Mouse (Mus musculus) heart, adult 2 months (tissue): ENCODE data around the gene Gcm1. TPM values are rescaled to one million over a fixed set of nuclear protein-coding genes. Genes with fewer than 3 reads are reported as not detected.

Experiments
- DNase-seq, 2 experiments: peaks; one replicate each; pipeline ENCODE4 v3.0.0; 2021
- H3K27ac ChIP-seq: fragments of 200-600 bp; 2 replicates; pipeline ENCODE4 v1.8.1; 2022
- H3K27me3 ChIP-seq: fragments of 200-500 bp; 2 replicates; pipeline ENCODE4 v1.6.1; 2012; ENCODE audit warnings: mild to moderate bottlenecking, low read length, inconsistent platforms, mixed read lengths; ENCODE audit not compliant: control insufficient read depth, insufficient read depth
- H3K36me3 ChIP-seq: fragments of 200-500 bp; 2 replicates; pipeline ENCODE4 v1.6.1; 2012; ENCODE audit warnings: low read length, inconsistent platforms; ENCODE audit not compliant: control insufficient read depth, insufficient read depth
- H3K4me1 ChIP-seq: fragments of 200-500 bp; 2 replicates; pipeline ENCODE4 v1.6.1; 2011; ENCODE audit warnings: low read length; ENCODE audit not compliant: control insufficient read depth, insufficient read depth
- H3K4me3 ChIP-seq: fragments of 200-600 bp; 2 replicates; pipeline ENCODE4 v1.8.1; 2022
- H3K79me2 ChIP-seq: fragments of 200-500 bp; replicated peaks from 2 replicates; pipeline ENCODE4 v1.6.1; 2012; ENCODE audit warnings: mild to moderate bottlenecking, inconsistent platforms, low read length, moderate library complexity, mixed read lengths; ENCODE audit not compliant: control insufficient read depth, insufficient read depth
- H3K9ac ChIP-seq: fragments of 200-500 bp; 2 replicates; pipeline ENCODE4 v1.6.1; 2012; ENCODE audit warnings: low read depth, mild to moderate bottlenecking, control low read depth, inconsistent platforms, low read length, mixed read lengths
- CTCF ChIP-seq: fragments of 200-600 bp; IDR thresholded peaks from 2 replicates; pipeline ENCODE4 v1.8.1; 2022; ENCODE audit warnings: antibody characterized with exemption, mild to moderate bottlenecking, moderate library complexity
- EP300 ChIP-seq: fragments of 200-500 bp; IDR thresholded peaks from 2 replicates; pipeline ENCODE4 v1.6.1; 2011; ENCODE audit warnings: low read depth, low read length, control low read depth; ENCODE audit not compliant: insufficient read depth
- POLR2A ChIP-seq: fragments of 200-500 bp; IDR thresholded peaks from 2 replicates; pipeline ENCODE4 v1.6.1; 2011; ENCODE audit warnings: mild to moderate bottlenecking, low read depth, low read length, control low read depth; ENCODE audit not compliant: insufficient read depth
- WGBS: fragments of 180-500 bp; shearing (Covaris S2); methylation state at CpG from one replicate; pipeline ENCODE4 v1.1.7; 2018; 5-methylcytosine and 5-hydroxymethylcytosine counted together
- intact Hi-C: fragments of 180-260 bp; cut with DNase I; formaldehyde crosslinking; loops from one replicate; pipeline ENCODE4 v1.15.1; 2025
- long read RNA-seq: library from polyadenylated mRNA; stranded (forward); transcript quantifications from one replicate; pipeline ENCODE4 v2.0.0, GENCODE M21; 2021
- polyA plus RNA-seq: library from polyadenylated mRNA; depleted of rRNA; stranded (reverse); fragments of >200 nt; gene quantifications from 2 replicates; pipeline ENCODE4 v1.2.3, GENCODE M21; 2012; rRNA removed
- total RNA-seq, 2 experiments: library from RNA; stranded (reverse); gene quantifications; 2 replicates each; pipeline ENCODE4 v1.2.3; 2021

Gcm1 gene
- not detected for total RNA-seq
- polyA plus RNA-seq, result not detected in 2 replicates
- long read RNA-seq, result 0 reads

DNA sequence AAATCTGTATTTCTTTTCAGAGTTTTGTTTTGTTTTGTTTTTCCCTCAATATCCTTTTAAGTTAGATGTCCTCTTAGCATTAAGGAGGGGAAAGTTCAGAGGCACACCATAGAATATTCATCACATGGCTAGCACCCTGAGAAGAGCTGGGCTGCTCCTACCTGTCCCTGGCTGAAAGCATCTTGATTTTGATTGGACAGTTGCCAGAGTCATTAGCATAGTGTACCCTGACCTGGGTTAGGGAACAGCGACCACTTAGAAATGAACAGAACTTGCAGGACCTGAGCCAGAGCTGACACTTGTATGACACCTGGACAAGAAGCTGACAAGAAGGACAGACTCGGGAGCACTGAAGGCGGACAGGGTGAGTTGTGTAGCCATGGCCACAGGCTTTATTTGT is at the start of gene Gcm1:
Gene Gcm1 (plus strand): TSS at position 248 of the 400 bp plus-strand sequence.
- intact Hi-C loops, result no loop called here
- TF ChIP-seq POLR2A, result no peak
- no peak for TF ChIP-seq EP300
- TF ChIP-seq CTCF, result no peak
- Histone ChIP-seq H3K79me2 (no peaks in the 10 kb centered on the region), H3K27ac (no peak within 1 kb of the TSS), H3K36me3 (no peaks in the 10 kb centered on the region), H3K9ac (no peak within 1 kb of the TSS), H3K4me1 (no peaks in the 10 kb centered on the region), H3K4me3 (no peak within 1 kb of the TSS), H3K27me3 (no peaks in the 10 kb centered on the region)
- WGBS, result 67% methylated on average over 3 of the region's 3 CpGs
- DNase-seq, result no peak

DNA sequence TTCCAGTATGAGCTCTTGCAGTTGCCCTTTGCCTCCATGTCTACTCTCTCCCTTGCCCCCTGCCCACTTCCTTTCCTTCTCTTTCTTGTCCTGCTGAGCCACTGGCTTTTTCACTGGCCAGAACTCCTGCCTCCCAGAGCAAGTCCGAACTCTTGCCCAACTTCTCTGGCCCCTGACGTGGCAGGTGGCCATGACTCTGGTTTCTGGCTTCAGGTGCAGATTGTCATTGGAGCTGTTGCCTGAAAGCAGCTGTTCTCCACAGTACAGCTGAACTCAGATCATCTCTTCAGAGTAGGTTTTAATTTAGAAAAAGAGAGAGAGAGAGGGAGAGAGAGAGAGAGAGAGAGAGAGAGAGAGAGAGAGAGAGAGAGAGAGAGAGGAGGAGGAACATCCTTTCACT is 48.4 kb upstream of the Gcm1 start:
- no peaks in the 10 kb centered on the region for H3K36me3 ChIP-seq
- intact Hi-C loops, result loop anchor here (5.0 kb wide), 1 partner anchor 36 kb away; no protein-coding TSS in a partner anchor
- no peak overlapping the region for H3K4me3 ChIP-seq
- no peak overlapping the region for H3K9ac ChIP-seq
- DNase-seq, result no peak
- TF ChIP-seq CTCF, result no peak
- no peak for TF ChIP-seq POLR2A
- no peak for TF ChIP-seq EP300
- H3K27me3 ChIP-seq, result no peaks in the 10 kb centered on the region
- 54% methylated on average over 2 of the region's 2 CpGs for WGBS
- no peak overlapping the region for H3K27ac ChIP-seq
- peaks cover 3% of the 10 kb centered on the region; the same call in 1 of the 2 replicates for H3K4me1 ChIP-seq
- no peaks in the 10 kb centered on the region for H3K79me2 ChIP-seq

DNA sequence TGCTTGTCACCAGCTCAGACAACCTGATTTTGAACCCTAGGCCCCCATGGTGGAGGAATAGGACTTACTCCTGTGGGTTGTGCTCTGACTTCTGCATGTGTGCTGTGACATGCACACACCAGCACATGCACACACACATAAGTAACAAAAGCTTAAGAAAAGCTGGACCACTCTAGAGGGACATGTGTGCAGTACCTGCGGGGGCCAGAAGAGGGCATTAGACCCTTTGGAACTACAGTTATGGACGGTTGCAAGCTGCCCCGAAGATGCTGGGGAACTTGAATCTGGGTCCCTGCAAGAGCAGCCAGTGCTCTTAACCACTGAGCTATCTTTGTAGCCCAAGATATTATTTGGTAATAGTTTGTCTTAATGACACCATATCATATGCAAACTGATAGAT is 46.2 kb upstream of the Gcm1 start:
- no peaks in the 10 kb centered on the region for H3K79me2 ChIP-seq
- 0 out of 2 replicates have a peak, but pooled peaks cover 1% of the 10 kb centered on the region for H3K4me1 ChIP-seq
- no peak overlapping the region for H3K9ac ChIP-seq
- H3K27ac ChIP-seq, result no peak overlapping the region
- H3K27me3 ChIP-seq, result no peaks in the 10 kb centered on the region
- intact Hi-C loops, result no loop called here
- H3K36me3 ChIP-seq, result no peaks in the 10 kb centered on the region
- no peak overlapping the region for H3K4me3 ChIP-seq
- TF ChIP-seq CTCF, result peak; percentile 68
- TF ChIP-seq EP300, result no peak
- WGBS, result 56% methylated on average over 3 of the region's 3 CpGs
- peak in 1 of 2 experiments; percentile 40 for DNase-seq

DNA sequence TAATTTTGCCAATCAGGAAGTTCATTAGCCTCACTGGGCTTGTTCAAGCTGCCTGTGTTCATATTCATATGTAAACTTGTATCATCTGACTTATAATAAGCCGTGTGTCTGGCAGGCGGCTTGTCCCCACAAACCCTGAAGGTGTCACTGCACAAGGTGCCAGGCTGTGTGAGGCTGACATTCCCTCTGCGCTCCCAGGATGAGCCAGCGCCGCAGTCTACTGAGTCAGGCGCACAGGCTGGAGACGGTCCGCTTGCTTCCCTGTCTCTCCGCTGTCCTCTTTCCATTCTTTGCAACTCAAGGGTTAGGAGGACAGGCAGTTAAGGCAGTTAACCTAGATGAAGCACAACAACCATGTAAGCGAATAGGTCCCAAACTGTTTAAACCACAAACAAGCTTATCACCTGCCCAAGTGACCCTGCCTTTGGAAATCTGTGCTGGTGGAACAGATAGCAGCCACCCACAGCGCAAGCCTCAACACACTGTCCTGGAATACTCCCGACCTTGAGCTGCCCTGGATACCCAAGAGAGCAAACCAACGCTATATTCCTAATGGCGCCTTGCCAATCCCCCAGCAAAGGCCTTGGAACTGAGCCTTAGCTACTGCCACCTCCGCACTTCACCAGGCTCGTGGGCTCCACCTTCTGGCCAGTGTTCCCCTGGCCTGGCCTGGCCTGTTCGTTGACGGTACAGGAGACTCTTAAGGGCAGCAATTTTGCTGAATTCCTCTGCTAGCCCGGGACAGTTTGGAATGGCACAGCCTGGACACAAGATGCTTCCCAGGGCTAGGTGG is 45.3 kb upstream of the Gcm1 start:
- Histone ChIP-seq H3K27ac (peak overlapping the region; percentile 64), H3K4me1 (0 out of 2 replicates have a peak, but pooled peaks cover 1% of the 10 kb centered on the region), H3K4me3 (no peak overlapping the region), H3K36me3 (no peaks in the 10 kb centered on the region), H3K79me2 (no peaks in the 10 kb centered on the region), H3K9ac (no peak overlapping the region; the same call in 1 of the 2 replicates), H3K27me3 (no peaks in the 10 kb centered on the region)
- intact Hi-C loops, result loop anchor here (1.0 to 2.0 kb wide), 4 partner anchors 18 to 200 kb away; no protein-coding TSS in a partner anchor
- DNase-seq, result peak; percentile 87 to 92
- TF ChIP-seq CTCF (no peak; the same call in 1 of the 2 replicates), POLR2A (no peak), EP300 (peak; percentile 88; the same call in 1 of the 2 replicates)
- WGBS, result 29% methylated on average over 19 of the region's 19 CpGs

DNA sequence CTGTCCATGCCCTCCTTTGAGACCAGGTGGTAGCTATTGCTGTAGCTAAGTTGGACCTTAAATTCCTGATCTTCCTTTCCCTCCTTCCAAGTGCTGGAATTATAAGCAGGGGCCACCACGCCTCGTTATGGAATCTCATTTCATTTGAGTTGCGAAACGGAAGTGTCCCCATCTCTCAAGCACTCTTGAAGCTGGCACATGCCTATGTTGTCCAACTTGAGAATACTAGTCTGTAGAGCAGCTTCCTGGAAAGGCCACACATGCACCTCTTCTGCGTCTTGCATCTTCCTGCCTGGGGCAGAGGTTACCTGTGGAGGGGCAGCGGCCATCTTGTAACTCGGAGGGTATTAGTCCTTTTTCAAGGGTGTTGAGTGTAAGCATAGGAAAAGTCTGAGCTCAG is 42.3 kb upstream of the Gcm1 start:
- Histone ChIP-seq H3K9ac (no peak overlapping the region), H3K27ac (no peak overlapping the region), H3K4me1 (0 out of 2 replicates have a peak, but pooled peaks cover 1% of the 10 kb centered on the region), H3K4me3 (no peak overlapping the region), H3K79me2 (no peaks in the 10 kb centered on the region), H3K36me3 (no peaks in the 10 kb centered on the region), H3K27me3 (no peaks in the 10 kb centered on the region)
- no peak for TF ChIP-seq EP300
- no peak for TF ChIP-seq POLR2A
- TF ChIP-seq CTCF, result no peak
- no peak for DNase-seq
- intact Hi-C loops, result no loop called here
- 88% methylated on average over 7 of the region's 7 CpGs for WGBS

DNA sequence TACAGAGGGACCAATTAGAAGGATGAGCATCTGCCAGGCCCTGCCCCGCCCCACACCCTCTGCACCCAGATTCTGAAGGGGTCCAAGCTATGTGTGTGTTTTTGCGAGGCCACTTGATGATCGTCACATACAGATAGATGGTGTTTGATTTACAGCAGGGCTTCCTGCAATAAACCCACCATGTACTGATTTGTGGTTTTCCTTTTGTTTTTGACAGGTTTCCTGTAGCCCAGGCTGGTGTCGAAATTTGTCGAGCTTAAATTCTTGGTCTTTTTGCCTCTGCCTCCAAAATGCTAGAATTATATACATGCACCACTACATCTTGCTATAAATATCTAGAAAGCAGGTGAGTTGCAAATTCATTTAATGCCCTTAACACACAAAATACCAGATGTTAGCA is 41.5 kb upstream of the Gcm1 start:
- 78% methylated on average over 5 of the region's 5 CpGs for WGBS
- H3K36me3 ChIP-seq, result no peaks in the 10 kb centered on the region
- no peak overlapping the region for H3K27ac ChIP-seq
- H3K27me3 ChIP-seq, result no peaks in the 10 kb centered on the region
- no peaks in the 10 kb centered on the region for H3K79me2 ChIP-seq
- 0 out of 2 replicates have a peak, but pooled peaks cover 1% of the 10 kb centered on the region for H3K4me1 ChIP-seq
- no peak overlapping the region for H3K9ac ChIP-seq
- TF ChIP-seq EP300, result no peak
- TF ChIP-seq POLR2A, result no peak
- TF ChIP-seq CTCF, result no peak
- no peak overlapping the region for H3K4me3 ChIP-seq
- intact Hi-C loops, result no loop called here
- no peak for DNase-seq
